Mouse (Mus musculus): ENCODE data around the gene Nav3.

Gene Nav3

GRCm38 (mm10) chr10:110455838-110456493 lies at the start of gene Nav3:
TSS of gene Nav3 (minus strand) at chr10:110456204.
- peak; percentile 67 for DNase-seq (ENCODE audit: low spot score)

GRCm38 (mm10) chr10:110485306-110485705 lies 29.3 kb upstream of the Nav3 start:
- no peak for DNase-seq (ENCODE audit: low spot score)

- DNase-seq (ENCODE audit: low spot score), result no peak
These were observed 28.8 kb upstream of the Nav3 start for GRCm38 (mm10) chr10:110484822-110485221.

GRCm38 (mm10) chr10:110479189-110479588 lies 23.2 kb upstream of the Nav3 start:
- no peak for DNase-seq (ENCODE audit: low spot score)

- DNase-seq (ENCODE audit: low spot score), result peak; percentile 23
These were observed 21.8 kb upstream of the Nav3 start for GRCm38 (mm10) chr10:110477689-110478314.

GRCm38 (mm10) chr10:110474107-110474506 lies 18.1 kb upstream of the Nav3 start:
- no peak for DNase-seq (ENCODE audit: low spot score)

GRCm38 (mm10) chr10:110469445-110469844 lies 13.4 kb upstream of the Nav3 start:
- peak; percentile 32 for DNase-seq (ENCODE audit: low spot score)

GRCm38 (mm10) chr10:110455063-110455837 lies 754 bp downstream of the Nav3 start:
- DNase-seq (ENCODE audit: low spot score), result peak; percentile 18

- no peak for DNase-seq (ENCODE audit: low spot score)
These were observed 2.4 kb downstream of the Nav3 start for GRCm38 (mm10) chr10:110453566-110453965.

GRCm38 (mm10) chr10:110440396-110440795 lies 15.6 kb downstream of the Nav3 start:
- DNase-seq (ENCODE audit: low spot score), result peak; percentile 59

- DNase-seq (ENCODE audit: low spot score), result no peak
These were observed 24.9 kb downstream of the Nav3 start for GRCm38 (mm10) chr10:110431078-110431477.

GRCm38 (mm10) chr10:110429578-110429977 lies 26.4 kb downstream of the Nav3 start:
- no peak for DNase-seq (ENCODE audit: low spot score)

- no peak for DNase-seq (ENCODE audit: low spot score)
These were observed 27.0 kb downstream of the Nav3 start for GRCm38 (mm10) chr10:110429052-110429451.

- no peak for DNase-seq (ENCODE audit: low spot score)
These were observed 34.5 kb downstream of the Nav3 start for GRCm38 (mm10) chr10:110421533-110421932.

- no peak for DNase-seq (ENCODE audit: low spot score)
These were observed 39.0 kb downstream of the Nav3 start for GRCm38 (mm10) chr10:110417003-110417402.

GRCm38 (mm10) chr10:110415624-110416023 lies 40.4 kb downstream of the Nav3 start:
- no peak for DNase-seq (ENCODE audit: low spot score)

GRCm38 (mm10) chr10:110413281-110413897 lies 42.6 kb downstream of the Nav3 start:
- no peak for DNase-seq (ENCODE audit: low spot score)

GRCm38 (mm10) chr10:110402950-110403349 lies 53.1 kb downstream of the Nav3 start:
- no peak for DNase-seq (ENCODE audit: low spot score)

- DNase-seq (ENCODE audit: low spot score), result no peak
These were observed 55.4 kb downstream of the Nav3 start for GRCm38 (mm10) chr10:110400642-110401041.

GRCm38 (mm10) chr10:110398643-110399042 lies 57.4 kb downstream of the Nav3 start:
- DNase-seq (ENCODE audit: low spot score), result no peak

GRCm38 (mm10) chr10:110386476-110387197 lies 69.4 kb downstream of the Nav3 start:
- peak; percentile 26 for DNase-seq (ENCODE audit: low spot score)
